Mouse (Mus musculus) cerebellum, adult 2 months (tissue): ENCODE data around the gene Ikzf2.

Experiments used
- CTCF ChIP-seq: fragments of 200-500 bp; IDR thresholded peaks from 2 replicates; pipeline ENCODE4 v1.5.1; 2011; ENCODE audit warnings: low read depth, mild to moderate bottlenecking, control low read depth, low read length, moderate library complexity, borderline replicate concordance; ENCODE audit not compliant: insufficient read depth
- POLR2A ChIP-seq: fragments of 200-500 bp; IDR thresholded peaks from 2 replicates; pipeline ENCODE4 v1.6.1; 2011; ENCODE audit warnings: low read length, control low read depth, borderline replicate concordance; ENCODE audit not compliant: insufficient read depth

DNA sequence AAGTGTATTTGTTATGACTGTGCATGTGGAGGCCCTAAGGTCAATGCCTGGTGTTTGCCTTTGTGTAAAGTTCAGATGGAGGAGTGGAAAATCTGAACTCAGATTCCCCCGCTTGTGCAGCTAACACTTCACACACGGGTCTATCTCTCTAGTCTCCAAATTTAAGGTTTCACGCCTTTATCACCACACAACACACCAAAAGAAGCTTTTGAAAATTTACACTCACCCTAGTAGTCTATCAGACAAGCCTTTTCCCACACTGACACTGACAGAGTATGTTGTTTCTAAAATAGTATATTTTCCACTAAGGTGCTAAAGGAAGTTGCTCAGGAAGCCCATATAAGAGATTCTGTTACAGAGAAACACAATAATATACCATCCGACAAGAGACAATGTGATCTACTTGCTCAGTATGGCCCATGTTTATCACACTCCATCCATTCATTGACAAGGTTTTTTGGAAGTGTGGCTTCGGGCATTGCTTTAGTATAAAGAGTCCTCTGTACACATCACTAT lies 131.4 kb downstream of the Ikzf2 start:
- TF ChIP-seq CTCF = no peak
- TF ChIP-seq POLR2A = no peak
